Mouse (Mus musculus): Measurements from ENCODE around the gene Ltf.

Gene Ltf

DNA sequence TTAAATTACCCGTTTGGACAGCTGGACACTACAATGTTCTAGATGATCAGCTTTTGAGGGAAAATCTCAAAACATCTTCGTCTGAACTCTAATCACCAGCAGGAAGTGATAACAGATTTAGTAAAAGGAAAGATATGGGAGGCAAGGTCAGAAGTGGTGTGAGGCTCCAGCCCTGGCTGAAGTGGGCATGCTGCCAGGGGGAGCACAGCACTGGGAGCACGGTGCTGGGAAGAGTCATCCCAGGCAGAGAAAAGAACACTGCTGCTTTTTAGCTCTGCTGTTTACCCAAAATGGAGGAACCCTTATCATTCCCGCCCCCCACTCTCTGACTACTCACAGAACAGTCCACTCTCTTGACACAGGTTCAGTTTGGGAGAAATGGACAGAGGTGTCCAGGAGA, 20.9 kb downstream of the Ltf start:
- no peak for DNase-seq (ENCODE audit: low spot score)

DNA sequence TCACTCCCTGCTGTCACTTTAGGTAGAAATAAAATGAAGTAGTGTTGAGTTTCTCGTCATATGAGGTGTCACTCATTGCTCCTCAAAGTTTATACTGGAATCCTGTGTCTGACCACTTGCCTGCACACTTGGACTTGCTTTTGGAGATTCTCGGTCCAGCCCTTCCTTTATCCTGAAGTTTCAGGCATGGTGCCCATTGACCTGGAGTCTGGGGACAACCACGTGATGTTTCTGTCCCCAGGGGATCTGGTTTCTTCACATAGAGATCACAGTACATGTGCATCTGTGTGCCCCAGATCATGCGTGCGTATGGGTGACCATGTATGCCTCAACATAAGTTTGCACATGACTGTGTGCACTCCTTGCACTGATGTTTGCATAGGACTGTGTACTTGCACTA, 23.2 kb downstream of the Ltf start:
- no peak for DNase-seq (ENCODE audit: low spot score)

- no peak for DNase-seq (ENCODE audit: low spot score)
These were observed 27.2 kb downstream of the Ltf start for GRCm38 (mm10) chr9:111046222-111046621.

DNA sequence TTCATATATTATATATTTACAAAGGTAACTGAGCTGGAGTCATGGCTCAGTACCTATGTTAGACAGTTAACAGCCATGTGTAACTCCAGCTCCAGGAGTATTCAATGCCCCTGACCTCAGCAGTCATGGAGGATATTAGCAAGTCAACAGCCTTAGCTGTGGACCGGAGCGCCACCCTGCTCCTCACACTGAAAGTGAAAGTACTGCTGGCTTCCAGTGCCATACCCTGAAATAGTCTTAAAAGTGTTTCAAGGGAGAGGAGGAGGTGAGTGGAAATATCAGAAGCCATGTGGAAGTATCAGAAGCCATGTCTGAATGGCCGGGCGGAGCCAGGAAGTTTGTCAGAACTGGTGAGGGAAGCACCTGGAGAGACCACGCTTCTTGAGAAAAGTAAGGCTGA, 28.2 kb downstream of the Ltf start:
- DNase-seq (ENCODE audit: low spot score): no peak

DNA sequence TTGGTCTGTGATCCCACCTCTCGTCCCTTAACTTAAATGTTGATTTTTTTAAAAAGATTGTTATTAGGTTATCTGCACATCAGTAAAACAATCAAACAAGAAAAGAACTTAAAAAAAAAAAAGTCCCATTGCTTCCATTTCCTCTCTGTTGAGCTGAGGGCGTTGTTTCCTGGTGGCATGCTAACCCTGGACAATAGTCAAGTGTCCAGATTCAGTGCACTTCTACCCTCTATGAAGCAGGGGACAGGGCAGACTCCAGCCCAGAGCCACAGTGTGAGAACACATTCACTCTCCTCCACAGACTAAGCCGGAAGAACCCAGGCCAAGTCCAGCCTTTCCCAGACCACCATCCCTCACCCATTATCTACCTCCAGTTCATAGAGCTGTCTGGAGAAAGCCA, 29.4 kb downstream of the Ltf start:
- no peak for DNase-seq (ENCODE audit: low spot score)

- DNase-seq (ENCODE audit: low spot score): no peak
These were observed 35.9 kb downstream of the Ltf start for GRCm38 (mm10) chr9:111054923-111055322.

GRCm38 (mm10) chr9:111055800-111056518, 36.9 kb downstream of the Ltf start:
- no peak for DNase-seq (ENCODE audit: low spot score)

GRCm38 (mm10) chr9:111056519-111056797, 37.4 kb downstream of the Ltf start:
- DNase-seq (ENCODE audit: low spot score): no peak

DNA sequence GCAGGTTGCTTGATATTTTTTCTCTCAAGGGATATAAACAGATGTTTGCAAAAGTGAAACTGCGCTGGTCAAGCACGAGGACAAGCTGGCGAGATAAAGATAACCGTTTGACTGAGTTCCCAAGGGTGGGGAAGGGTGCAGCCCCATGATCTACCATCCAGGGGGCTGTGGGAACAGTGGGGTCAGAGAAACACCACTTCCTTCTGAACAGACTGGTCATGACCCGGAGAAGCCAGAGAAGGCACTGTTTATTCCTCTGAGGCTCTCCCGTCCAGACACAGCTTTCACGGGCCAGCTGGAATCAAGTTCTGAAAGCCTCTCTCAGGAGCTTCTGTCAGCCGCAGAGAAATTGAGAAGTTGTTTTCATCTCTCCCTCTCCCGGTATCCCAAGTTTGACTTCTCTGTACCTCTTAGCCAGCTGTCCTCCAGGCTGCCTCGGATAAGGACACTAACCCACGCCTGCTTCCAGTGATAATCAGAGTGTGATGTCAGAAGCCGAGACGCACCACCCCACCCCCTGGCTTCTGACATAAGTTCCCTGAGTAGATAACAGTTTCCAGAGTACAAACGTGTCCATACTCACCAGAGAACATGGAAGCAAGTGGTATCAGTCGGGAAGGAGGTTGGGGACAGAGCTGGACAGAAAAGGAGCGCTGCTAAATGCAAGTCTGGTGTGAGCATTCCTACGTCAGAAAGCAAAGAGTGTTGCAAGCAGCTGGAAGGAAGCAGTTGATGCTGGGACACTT, 37.9 kb downstream of the Ltf start, which contains the start of gene Ccrl2:
Ccrl2 (minus strand) TSS at position 722 of the 746 bp plus-strand sequence.
- no peak for DNase-seq (ENCODE audit: low spot score)

GRCm38 (mm10) chr9:111057544-111058370, 38.7 kb downstream of the Ltf start:
- DNase-seq (ENCODE audit: low spot score): no peak

- no peak for DNase-seq (ENCODE audit: low spot score)
These were observed 40.0 kb downstream of the Ltf start for GRCm38 (mm10) chr9:111058943-111059556.

- DNase-seq (ENCODE audit: low spot score): no peak
These were observed 43.8 kb downstream of the Ltf start for GRCm38 (mm10) chr9:111062840-111063239.

GRCm38 (mm10) chr9:111067052-111067451, 48.0 kb downstream of the Ltf start:
- no peak for DNase-seq (ENCODE audit: low spot score)

DNA sequence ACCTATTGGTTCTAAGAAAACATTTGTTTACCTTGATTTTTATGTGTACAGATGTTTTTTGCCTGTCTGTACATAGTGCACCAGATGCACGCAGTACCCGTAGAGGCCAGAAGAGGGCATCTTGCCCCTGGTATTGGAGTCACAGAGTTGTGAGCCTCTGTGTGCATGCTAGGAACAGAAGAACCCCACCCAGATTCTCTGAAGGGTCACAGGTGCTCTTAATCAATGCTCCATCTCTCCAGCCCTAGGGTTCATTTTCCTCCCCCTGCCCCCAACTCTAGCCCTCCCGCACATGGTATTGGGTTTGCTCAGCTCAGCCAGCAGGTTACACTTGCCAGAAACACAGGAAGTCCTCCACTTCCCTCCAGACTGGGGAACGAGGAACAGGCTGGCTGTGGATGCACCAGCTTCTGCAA, 51.5 kb downstream of the Ltf start:
- DNase-seq (ENCODE audit: low spot score): peak; percentile 33

- DNase-seq (ENCODE audit: low spot score): no peak
These were observed 53.1 kb downstream of the Ltf start for GRCm38 (mm10) chr9:111072175-111072574.

- DNase-seq (ENCODE audit: low spot score): no peak
These were observed 53.9 kb downstream of the Ltf start for GRCm38 (mm10) chr9:111072971-111073370.

DNA sequence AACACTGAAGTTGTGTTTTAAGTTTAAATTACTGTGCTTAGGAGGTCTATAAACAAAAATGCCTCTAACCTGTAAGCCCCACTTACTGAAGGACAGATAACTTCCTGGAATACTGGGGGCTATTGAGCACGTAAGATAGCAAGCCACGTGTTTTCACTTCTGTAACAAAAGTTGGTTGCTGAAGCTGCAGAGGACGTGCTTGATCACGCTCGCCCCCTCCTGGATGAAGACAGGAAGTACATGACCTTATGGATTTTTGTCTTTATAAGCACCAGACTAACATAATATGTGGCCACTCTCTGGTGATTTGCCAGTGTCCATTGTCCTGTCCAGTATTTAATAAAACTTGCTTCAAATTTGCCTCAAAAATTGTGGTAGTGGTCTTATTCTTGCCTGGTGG, 58.7 kb downstream of the Ltf start:
- DNase-seq (ENCODE audit: low spot score): no peak

DNA sequence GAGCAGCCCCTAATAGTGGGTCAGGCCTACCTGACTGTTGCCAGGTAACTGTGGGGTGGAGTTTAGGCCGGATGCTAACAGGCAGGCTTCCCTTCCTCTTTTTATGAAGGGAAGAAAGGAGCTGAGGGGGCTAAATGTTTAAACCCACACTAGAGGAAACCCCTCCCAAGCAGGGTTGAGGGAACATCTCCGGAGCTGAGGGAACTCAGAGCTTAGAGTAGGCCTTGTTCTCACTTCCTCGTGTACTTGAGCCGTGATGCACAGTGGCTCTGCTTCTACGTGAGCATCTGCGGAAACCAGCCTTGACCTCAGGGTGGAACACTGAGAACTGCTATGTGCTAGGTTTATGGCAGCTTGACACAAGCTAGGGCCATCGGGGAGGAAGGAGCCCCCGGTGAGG, 61.7 kb downstream of the Ltf start:
- DNase-seq (ENCODE audit: low spot score): no peak

DNA sequence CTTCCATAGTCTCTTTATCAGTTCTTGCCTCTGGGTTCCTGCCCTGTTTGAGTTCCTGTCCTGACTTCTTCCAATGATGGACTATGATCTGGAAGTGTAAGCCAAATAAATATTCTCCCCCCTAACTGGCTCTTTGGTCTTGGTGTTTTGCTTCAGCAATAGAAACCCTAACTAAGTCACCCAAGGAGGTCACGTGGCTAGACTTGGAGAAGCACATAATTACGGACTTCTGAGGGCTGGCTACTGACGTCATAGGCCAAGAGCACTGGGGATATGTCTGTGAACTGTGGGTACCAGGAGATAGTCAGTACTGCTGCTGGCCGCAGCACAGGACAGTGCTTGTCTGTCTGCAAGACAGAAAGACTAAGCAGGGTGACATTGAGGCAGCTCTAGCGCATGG, 62.7 kb downstream of the Ltf start:
- no peak for DNase-seq (ENCODE audit: low spot score)

DNA sequence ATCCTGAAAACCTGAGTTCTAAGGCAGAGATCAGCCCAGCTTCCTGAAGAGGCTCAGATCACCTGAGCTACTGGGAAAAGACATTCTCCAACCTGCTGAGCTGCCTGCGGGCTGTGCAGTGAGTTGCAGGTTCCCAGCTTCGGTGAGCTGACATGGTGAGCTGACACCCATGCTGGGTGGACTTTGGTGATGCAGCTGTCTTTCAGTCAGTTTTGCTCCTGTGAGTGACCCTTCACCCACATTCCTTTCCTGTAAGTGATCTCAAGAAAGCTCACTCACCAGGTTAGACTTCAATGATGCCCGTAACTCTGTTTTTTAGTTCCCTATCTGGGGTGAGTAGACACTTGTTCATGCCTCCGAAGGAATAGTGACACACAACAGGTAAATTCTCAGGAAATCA, 66.3 kb downstream of the Ltf start:
- DNase-seq (ENCODE audit: low spot score): no peak

DNA sequence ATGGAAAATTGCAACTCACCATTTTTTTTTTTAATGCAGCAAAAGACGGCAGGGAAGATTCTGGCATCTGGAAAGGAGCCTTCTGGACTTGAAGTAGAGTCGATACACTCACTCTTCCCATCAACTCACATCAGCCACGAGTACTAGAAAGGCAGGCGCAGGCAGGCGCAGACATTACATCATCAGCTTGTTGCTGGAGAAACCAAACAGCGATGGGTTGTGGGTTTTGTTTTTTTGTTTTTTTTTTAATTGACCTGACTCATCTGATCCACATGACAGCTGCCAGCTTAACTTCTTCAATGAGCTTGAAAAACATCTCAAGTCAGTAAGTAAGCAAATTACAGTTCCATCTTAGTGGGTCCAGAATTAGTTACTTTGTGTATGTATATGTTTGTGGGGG, 67.1 kb downstream of the Ltf start:
- DNase-seq (ENCODE audit: low spot score): no peak

- no peak for DNase-seq (ENCODE audit: low spot score)
These were observed 68.0 kb downstream of the Ltf start for GRCm38 (mm10) chr9:111086995-111087606.
